Mouse (Mus musculus) cerebellum, adult 2 months (tissue): Measurements from ENCODE around the gene Mlf1.

Experiments
- CTCF ChIP-seq: fragments of 200-500 bp; IDR thresholded peaks from 2 replicates; pipeline ENCODE4 v1.5.1; 2011; ENCODE audit warnings: low read depth, mild to moderate bottlenecking, control low read depth, low read length, moderate library complexity, borderline replicate concordance; ENCODE audit not compliant: insufficient read depth
- POLR2A ChIP-seq: fragments of 200-500 bp; IDR thresholded peaks from 2 replicates; pipeline ENCODE4 v1.6.1; 2011; ENCODE audit warnings: low read length, control low read depth, borderline replicate concordance; ENCODE audit not compliant: insufficient read depth

GRCm38 (mm10) chr3:67378215-67378614 is 4.3 kb downstream of the Mlf1 start:
- no peak for TF ChIP-seq CTCF
- no peak for TF ChIP-seq POLR2A
